Mouse (Mus musculus): ENCODE results near the gene Galnt2.

Galnt2 gene

DNA sequence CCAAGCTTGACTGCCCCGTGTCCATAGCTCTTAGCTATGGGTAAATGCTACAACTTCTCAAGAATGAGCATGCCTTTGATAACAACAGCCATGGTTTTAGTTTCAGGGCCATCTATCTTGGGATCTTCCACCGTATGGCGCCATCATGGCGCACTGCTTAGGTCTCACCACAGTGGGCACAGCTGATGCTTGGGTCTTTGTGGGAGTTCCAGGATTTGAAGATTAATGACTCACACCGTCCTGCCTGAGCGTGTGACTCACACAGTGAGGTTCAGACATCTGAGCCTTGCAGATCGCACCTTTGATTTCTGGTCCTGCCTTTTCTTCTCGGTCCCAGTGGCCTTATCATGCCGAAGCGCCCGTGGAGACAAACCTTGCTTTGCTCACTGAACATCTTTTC lies 39.7 kb downstream of the Galnt2 start:
- DNase-seq (ENCODE audit: low spot score in 2 of 2), result no peak

DNA sequence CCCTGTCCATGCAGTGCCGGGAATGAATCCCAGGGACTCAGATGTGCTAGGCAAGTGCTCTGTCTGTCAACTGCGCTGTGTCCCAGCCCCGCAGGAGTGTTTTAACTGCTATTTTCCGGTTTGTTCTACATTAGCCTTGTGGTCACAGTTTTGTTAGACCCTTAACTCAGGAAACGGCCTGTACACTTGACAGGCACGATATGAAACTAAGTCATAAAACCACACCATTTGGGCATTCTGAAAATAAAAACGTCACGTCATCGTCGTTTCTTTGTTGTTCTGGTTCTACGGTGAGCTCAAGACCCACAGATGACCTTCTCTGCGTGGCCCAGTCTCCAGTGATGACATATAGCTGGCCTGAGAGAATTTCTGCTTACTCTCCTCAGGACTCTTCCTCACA lies 40.3 kb downstream of the Galnt2 start:
- DNase-seq (ENCODE audit: low spot score in 2 of 2), result no peak

DNA sequence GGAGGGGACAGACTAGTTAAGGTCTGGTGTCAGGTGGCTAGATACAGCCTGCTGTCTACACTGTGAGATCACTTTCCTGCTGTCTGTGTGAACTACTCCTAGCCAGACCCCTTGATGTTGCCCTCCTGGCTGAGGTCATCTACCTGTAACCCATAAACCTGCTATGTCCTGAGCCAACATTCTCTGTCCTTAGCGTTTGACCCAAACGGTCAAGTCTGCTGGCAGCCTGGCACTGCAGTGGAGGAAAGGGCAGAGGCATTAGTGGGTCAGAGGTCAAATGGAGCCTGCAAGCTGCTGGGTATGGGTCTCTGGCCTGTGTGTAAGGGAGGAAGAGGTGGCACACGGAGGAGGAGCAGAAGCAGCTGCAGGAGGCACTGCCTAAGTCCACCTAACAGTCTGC lies 41.6 kb downstream of the Galnt2 start:
- no peak for DNase-seq (ENCODE audit: low spot score in 2 of 2)

DNA sequence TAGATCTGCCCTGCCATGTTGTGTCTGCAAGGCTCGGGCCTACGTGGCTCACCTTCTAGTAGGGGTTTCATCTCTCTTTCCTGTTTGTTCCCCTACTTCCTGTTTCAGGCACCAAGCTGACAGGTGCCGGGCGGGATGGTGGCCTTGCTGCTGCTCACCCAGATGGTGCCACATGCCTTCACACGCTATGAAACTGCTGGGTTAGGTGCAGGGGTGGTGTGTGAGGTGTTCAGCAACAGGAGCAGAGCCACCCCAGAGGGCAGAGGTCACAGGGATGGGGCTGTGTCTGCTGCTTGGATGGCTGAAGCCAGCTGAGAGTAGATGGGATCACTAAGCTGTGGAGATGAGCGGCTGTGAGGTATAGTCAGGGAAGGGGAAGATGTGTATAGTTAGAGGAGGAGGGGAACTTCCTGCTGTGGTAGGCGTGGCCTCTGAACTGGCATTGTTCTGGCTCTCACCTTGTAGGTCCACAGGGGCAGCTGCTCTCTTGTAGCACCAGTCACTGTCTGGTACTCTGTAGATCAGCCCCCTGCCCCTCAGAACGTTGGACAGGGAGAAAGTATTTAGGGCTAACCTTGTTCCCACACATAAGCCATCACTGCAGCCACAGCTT lies 42.5 kb downstream of the Galnt2 start:
- no peak for DNase-seq (ENCODE audit: low spot score in 2 of 2)

DNA sequence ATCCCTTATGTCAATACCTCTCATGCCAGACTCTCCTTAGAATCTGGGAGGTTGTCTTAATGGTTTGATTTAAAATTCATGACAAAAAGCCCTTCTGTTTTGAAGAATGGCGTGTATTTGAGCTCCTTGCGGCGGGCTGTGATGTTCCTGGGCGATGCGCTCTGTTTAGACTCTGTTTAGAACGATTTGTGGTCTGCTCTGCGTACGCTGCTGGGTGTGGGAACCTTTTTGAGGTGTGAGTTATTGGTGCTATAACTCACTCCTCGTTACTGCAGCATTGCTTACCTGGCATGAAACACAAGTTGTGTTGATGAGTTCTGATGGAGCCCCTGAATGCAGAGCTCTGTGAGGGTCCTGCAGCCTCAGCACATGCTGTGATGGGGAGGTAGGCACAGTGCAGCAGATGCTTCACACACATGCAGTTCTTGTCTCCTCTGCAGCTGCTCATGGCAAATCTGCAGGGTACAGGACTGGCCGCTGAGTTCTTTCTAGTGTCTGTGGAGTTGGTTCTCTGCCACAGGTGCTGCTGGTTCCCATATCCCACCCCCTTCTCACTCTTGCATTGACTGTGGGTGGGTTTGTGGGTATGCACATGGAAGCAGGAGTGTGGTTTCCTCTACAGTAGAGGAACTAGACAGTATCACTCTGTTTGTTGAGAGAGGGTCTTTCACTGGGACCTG lies 43.4 kb downstream of the Galnt2 start:
- DNase-seq (ENCODE audit: low spot score in 2 of 2), result no peak

DNA sequence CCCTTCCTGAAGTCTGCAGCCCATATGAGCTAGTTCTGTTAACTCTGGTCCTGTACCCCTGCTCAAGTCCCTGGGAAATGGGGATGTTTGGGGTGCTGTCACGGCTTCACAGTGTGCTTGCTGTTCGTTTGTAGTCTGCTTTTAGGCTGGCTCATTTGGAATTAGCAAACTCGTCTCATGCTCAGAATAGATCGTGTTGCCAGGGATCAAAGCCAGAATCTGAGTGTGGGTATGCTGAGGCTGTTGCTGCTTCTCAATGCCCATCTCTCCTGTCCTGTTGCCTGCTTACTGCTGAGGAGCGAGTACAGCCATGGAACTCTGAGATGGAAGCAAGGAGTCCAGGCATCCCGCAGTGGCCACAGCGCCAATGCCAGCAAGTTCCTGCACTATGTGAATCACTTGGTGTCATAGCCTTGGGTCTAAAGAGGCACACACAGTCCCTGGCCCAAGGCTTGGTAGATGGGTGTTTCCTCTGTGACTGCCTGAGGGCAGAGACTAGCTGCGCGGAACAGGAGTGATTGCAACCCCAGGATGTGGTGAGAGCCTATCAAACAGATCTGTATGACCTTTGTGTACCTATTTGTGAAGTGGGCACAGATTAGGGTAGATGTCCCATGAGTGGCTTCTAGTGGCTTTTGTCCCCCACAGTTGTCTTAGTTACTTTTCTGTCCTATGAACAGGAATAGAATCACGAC lies 44.3 kb downstream of the Galnt2 start:
- DNase-seq (ENCODE audit: low spot score in 2 of 2), result no peak

DNA sequence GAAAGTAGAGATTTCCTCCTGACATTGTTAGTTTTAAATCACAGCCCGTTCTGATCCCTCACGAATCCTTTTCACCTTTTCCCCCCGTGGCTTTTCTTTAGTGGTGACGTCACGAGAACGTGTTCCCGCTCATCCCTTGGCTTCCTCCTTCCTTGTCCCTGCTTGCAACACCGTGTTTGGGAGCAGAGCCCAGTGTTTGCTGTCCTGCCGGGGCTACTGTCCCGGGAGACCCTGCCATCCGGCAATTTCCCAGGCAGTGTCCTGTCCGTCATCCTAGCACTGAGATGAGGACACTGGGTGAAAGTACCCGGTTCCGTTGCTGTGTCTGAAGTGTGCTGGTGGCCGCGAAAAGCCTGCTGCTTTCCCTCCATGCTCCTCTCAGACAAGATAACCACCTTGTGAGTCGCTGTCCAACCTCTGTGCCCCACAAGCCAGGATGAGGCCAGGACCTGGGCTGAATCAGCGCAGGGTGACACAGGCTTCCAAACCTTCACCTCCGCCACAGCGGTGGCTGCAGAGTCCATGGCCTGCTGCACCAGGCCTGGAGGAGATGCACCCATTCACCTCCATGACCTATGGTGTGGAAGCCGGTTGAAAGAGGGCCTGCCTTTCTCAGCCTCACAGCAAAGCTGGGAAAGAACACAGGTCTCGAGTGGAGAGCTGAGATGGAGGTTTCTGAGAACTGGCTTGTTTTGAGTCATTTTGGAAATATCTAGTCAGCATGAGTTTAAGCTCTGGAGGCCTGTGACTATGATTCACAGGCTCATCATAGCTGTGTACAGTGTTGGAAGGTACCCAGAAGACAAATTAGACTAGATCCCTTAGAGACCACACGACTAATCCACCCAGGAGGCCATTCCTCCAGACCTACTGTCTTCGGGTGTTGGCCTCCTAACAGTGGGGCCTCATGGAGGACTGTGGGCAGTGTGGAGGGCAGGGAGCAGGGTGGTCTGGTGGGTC lies 47.0 kb downstream of the Galnt2 start:
- DNase-seq (ENCODE audit: low spot score in 2 of 2), result no peak

DNA sequence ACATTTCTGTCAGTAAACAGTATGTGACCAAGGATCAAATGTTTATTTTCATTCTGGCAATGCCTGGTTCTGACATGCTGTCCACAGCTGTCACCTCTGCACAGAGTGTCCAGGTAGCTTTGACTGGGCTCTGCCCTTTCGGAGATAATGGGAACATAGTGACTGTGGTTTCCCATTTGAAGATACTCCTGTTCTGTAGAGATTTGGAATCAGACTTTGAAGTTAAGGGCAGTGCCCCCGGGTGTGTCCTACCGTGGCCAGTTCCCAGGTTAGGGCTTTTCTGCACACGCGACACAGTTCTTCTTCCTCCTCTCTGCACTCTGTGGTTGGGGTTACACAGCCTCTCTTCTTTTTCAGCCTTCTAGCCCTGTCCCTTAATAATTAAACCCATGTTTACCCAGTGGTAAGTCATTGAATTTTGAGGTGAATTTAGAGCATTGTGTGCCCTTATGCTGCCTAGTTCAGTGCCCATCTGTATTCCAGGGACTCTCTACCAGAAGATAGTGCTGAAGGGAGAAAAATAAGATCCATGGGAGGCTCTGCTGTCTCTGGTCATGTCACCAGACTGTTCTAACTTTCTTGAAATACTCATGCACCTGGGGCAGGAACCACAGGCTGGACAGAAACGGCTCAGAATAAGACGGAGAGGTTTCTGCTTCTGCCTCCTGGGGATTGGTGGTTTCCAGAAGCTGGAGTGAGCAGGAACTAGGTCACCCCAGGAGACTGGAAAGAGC lies 47.9 kb downstream of the Galnt2 start:
- no peak for DNase-seq (ENCODE audit: low spot score in 2 of 2)

DNA sequence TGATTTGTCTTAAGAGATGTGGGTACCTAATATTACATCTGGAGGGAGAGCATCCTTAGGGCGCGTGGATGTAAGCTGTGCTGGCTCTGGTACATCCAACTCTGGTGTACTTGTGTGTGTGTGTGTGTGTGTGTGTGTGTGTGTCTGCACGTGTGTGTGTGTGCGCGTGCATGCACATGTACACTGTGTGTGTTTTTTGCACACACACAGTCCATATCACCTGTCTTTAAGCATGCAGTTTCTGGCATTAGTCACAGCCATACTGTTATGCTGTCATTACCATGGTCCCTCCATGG lies 48.4 kb downstream of the Galnt2 start:
- DNase-seq (ENCODE audit: low spot score in 2 of 2), result no peak

DNA sequence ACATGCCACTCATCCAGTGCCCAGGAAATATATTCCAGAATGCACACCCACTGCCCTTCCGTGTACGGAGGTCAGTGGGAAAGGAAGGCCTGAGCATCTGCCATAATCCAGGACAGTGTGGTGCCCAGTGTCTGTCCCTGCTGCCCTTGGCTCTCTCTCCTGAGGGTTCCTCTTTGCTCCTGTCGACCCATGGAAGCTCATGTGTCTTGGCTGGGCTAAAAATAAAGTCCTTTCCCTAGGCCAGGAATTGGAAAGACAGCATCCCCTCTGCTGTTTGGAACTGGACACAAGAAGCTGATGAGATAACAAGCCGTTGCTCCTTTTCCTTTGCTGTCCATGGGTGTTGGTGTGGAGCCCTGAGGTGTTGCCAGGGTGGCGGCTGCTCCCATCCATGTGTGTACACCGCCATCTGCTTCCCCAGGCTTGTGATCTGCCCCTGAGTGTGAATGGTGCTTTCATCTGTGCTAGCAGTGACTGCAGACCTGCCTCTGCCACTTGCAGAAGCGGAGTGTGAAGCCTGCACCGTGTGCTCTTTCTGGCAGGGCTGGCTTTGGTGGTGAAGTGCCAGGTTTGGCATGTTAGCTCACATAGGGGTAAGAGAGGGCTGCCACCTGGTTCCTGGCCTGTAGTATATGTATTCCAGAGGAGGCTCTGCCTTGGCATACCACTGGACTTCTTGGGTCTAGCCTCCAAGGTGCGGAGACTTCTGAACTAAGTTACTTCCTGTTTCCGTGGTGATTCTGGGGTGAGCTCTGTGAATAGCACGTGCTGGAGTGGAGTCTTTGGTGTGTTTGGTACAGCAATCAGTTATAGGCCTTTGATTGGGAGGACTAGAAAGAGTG lies 50.7 kb downstream of the Galnt2 start:
- DNase-seq (ENCODE audit: low spot score in 2 of 2), result no peak

DNA sequence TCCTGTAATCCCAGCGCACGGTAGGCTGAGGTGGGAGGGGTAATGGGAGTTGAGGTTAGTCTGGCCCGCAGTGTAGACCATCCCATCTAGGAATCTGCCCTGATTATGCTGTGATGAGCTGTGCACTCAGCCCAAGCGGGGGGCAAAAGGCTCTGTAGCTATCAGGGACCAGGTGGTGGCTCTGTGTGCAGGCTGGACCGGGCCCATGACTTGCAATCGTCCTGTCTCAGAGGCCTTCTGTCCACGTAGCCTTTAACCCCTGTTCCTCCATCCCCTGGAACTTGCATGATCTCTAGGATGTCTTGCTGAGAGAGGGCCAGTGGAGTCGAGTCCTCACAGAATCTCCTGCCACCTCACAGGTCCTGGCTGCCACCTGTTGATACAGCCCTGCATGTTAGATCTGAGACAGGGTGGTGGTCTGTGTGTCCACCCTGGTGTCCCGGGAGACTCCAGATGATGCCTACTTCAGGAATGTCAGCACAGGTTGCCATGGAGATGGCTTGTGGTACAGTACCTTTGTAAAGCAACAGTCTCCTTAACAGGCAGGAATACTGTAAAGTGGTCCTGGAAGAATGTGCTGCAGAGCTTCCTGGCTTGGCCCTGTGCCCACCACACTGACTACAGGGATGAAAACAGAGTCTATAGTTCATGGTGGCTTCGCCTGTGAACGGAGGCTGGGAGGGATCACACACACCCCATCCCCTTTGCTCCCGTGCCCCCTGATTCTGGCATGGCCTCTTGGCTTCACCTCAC lies 51.9 kb downstream of the Galnt2 start:
- DNase-seq (ENCODE audit: low spot score in 2 of 2), result no peak

DNA sequence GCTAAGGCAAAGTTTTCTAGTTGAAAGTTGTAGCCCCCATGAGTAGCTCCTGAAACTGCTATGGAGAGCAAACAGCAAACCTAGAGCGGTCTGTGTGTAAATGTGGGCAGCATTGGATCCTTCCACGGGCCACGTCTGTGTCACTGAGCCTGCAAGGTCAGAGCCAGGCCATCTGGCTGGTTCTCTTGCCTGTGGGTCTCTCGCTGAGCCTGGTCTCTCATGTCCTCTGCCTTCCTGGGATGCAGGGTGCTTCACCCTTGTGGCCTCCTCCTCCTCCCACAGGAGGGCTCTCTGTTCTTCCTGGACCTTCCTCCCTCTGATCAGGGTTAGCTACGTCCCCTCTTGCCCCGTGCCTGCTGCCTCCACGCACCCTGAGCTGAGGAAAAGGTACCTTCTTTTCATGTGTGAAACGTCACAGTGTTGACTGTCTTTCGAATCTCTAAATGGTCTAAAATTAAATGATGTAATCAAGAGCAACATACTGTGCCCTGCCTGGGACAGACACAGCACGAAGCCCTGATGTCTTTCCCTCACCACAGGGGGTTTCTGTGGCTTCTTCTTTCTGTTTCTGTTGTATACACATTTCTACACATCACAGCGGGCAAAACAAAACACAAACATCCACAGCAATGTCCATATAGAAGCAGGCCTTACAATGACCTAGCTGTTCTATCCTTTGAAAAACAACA lies 52.6 kb downstream of the Galnt2 start:
- no peak for DNase-seq (ENCODE audit: low spot score in 2 of 2)

DNA sequence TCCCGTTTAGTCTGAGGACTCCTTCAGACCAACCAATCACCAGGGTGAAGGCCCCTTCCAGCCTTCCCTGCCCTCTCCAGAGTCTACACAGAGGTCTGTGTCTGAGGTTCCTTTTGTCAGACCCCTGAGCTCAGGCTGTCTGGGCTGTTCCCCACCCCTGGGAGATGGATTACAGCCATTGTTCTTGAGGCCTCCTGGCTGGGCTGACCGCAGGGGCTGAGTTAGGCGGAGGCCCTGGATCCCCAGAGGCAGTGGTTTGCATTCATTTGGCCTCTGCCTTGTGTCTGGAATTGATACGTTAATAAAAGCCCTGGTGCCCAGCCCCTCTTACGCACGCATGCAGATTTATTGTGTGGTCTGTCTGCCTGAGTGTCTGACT lies 53.1 kb downstream of the Galnt2 start:
- DNase-seq (ENCODE audit: low spot score in 2 of 2), result no peak

DNA sequence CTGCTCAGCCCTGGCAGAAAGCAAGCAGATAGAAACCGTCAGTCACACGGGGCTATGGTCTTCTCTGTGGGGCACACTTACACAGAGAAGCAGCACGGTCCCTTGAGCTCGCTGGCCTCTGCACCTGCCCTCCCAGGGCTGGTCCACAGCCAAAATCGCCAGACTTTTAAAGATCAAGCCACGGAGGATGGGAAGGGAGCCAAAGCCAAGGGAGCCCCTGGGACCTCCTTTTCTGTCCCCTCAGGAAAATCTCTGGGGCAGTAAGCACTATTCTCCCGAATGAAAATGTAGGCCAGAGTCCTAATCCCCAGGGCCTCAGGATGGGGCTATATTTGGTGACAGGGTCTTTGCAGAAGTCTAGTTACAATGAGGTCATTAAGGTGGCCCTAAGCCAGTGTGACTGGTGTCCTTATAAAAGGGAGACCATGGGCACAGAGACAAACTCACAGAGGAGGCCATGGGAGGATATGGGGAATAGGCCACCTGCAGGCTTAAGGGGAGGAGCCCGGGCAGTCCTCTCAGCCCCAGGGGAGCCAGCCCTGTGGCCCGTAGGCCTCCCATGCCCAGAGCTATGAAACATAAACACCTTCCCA lies 53.9 kb downstream of the Galnt2 start:
- DNase-seq (ENCODE audit: low spot score in 2 of 2), result no peak

DNA sequence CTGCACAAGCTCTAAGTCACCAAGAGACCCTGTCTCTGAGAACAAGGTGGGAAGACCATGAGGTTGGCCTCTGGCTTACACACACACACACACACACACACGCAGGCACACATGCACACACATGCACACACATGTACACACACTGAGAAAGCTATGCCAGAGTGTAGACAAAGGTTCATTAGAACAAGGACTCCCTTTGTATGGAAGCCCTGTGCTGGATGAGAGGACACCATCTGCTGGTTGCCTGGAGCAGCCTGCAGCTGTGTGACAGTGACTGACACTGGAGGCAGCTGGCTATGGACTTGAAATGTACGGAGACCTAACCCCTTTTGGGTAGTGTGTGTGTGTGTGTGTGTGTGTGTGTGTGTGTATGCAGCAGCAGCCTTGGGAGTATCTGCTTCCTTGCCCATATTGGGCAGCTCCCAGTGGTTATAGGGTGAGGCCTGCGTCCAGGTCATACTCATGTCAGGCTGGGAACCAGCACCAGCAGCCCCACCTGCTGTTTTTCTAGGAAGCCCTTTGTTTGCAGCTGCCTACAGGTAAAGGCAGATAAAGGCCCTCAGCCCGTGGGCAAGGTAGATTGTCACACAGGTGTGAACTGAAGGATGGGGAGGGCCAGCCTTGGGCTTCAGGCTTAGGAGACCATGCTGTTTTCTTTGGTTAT lies 55.4 kb downstream of the Galnt2 start:
- DNase-seq (ENCODE audit: low spot score in 2 of 2), result no peak

DNA sequence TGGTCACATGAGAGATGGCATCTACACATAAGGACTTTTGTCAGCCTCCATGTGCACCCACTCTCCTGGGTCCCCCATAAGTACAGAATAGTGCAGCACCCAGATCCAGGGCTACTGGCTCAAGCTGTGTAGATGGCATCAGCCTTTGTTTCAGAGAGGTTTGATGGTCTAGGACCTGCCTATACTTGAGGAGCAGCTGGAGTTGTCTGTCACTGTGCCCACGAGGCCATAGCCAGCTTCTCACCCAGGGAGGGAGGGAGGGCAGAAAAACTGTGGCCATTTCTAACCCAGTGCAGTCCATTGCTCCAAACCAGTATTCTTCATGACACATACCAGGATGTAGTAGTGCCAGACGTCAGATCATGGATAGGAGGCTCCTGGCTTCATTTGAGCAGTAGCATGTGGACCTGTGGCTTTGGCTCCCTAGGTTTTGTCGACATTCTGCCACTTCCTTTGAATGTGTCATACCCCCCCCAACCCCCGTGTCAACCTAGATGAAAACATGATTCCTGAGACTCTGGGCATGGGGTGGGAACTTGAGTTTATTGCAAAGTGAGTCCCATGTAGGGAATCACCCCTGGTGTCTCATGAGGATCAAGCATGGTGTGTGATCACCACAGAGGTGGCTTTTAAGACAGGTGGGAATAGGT lies 57.1 kb downstream of the Galnt2 start:
- DNase-seq (ENCODE audit: low spot score in 2 of 2), result no peak

DNA sequence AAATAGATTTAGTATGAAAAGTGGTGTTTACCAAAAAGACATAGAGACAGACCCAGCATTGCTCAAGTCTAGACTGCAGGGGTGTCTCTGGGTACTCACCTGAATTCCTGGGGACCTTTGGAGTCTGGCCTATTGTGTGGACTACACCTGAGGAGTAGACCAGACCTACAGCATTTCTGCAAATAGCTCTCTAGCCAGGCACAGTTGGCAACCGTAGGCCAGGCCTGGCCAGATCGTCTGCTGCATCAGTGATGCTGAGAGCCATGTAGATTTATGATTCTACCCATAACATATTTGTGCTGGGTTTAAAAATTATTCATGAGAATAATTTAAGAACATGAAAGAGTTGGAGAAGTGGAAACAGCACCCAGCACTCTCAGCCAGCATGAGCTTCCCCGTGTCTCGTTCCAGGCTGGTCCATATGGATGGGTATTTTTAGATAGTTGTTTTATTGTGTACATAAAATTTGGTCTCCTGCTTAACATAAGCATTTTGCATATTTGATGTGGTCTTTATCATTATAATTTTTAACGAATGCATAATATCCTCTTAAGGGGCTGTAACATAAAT lies 58.4 kb downstream of the Galnt2 start:
- no peak for DNase-seq (ENCODE audit: low spot score in 2 of 2)

All from frontal cortex, postnatal 10 days (tissue).